Mouse (Mus musculus) hindbrain, embryonic 16.5 days (tissue): ENCODE results near the gene Pld6. TPM values are rescaled to one million over a fixed set of nuclear protein-coding genes. Genes with fewer than 3 reads are reported as not detected.

Experiments used
- ATAC-seq: fragments of 200-750 bp; cut with Nextera tagmentation; 2 replicates; pipeline ENCODE4 v1.8.0; 2017; ENCODE audit warnings: moderate TSS enrichment, moderate library complexity
- H3K27ac ChIP-seq: fragments of 300-500 bp; sonication (generic); 2 replicates; pipeline ENCODE4 v1.5.1; 2014; ENCODE audit warnings: low read depth, mild to moderate bottlenecking, control low read depth, low read length, moderate library complexity
- H3K27me3 ChIP-seq: fragments of 300-500 bp; sonication (generic); replicated peaks from 2 replicates; pipeline ENCODE4 v1.6.1; 2014; ENCODE audit warnings: low read length; ENCODE audit not compliant: control insufficient read depth, insufficient read depth
- H3K36me3 ChIP-seq: fragments of 300-500 bp; sonication (generic); 2 replicates; pipeline ENCODE4 v1.6.1; 2014; ENCODE audit warnings: mild to moderate bottlenecking, low read length, moderate library complexity, mixed read lengths; ENCODE audit not compliant: control insufficient read depth, insufficient read depth
- H3K4me1 ChIP-seq: fragments of 300-500 bp; sonication (generic); 2 replicates; pipeline ENCODE4 v1.6.1; 2014; ENCODE audit warnings: low read depth, low read length; ENCODE audit not compliant: control insufficient read depth, insufficient read depth
- H3K4me2 ChIP-seq: fragments of 300-500 bp; sonication (generic); 2 replicates; pipeline ENCODE4 v1.6.1; 2014; ENCODE audit warnings: mild to moderate bottlenecking, low read length, control low read depth, moderate library complexity
- H3K4me3 ChIP-seq: fragments of 300-500 bp; sonication (generic); 2 replicates; pipeline ENCODE4 v1.5.1; 2014; ENCODE audit warnings: mild to moderate bottlenecking, low read length, control low read depth, moderate library complexity
- H3K9ac ChIP-seq: fragments of 300-500 bp; sonication (generic); 2 replicates; pipeline ENCODE4 v1.6.1; 2014; ENCODE audit warnings: low read depth, mild to moderate bottlenecking, control low read depth, low read length, moderate library complexity
- H3K9me3 ChIP-seq: fragments of 300-500 bp; sonication (generic); 2 replicates; pipeline ENCODE4 v1.6.1; 2014; ENCODE audit warnings: mild to moderate bottlenecking, low read length, moderate library complexity; ENCODE audit not compliant: control insufficient read depth
- WGBS: fragments of 180-500 bp; shearing (Covaris S2); extraction: QIAGEN DNeasy Blood & Tissue Kit; methylation state at CpG from one replicate; pipeline ENCODE4 v1.1.7; 2014; 5-methylcytosine and 5-hydroxymethylcytosine counted together
- polyA plus RNA-seq: library from polyadenylated mRNA; unstranded; fragments of >200 nt; fragmentation: Nextera tagmentation; extraction: Ambion mirVana; gene quantifications from 2 replicates; pipeline ENCODE4 v1.2.1, GENCODE M21; 2015

Pld6 gene
- polyA plus RNA-seq, 1 experiment from 2014 or later: 25.2 TPM

DNA sequence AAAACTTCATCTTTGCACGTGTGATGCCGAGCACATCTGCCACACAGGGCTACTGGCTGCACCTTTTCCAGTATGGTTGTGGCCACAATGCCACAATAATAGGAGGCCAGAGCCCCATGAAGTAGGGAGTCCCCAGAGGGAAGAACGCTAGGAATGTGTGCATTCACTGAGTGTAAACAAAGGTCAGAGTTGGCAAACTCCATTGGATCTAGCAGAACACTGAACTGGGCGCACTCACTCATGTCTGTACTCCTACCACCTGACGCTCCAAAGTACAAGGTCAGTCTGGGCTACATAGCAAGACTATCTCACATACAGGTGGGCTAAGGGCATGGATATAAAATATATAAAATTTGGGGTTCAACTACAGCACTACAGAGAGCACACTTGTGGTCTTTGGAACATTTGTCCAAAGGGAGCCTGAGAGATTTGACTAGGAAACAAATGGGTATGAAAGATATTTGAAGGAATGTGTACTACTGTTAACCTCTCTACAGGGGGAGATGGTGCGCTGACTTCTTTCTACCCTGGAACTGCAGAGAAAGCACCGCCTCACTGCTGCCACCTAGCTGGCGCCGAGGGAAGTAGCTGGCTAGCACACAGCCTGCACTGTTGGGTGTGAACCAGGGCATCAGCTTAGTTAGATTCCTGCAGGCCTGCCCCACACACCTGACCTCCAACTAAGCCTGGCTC lies 9.1 kb downstream of the Pld6 start:
- Histone ChIP-seq H3K27me3 (no peaks in the 10 kb centered on the region), H3K27ac (no peak overlapping the region), H3K4me2 (no peak overlapping the region), H3K4me3 (no peak overlapping the region), H3K36me3 (peaks cover 29% of the 10 kb centered on the region), H3K9ac (no peak overlapping the region), H3K9me3 (no peaks in the 10 kb centered on the region), H3K4me1 (no peaks in the 10 kb centered on the region)
- peak; percentile 58 for ATAC-seq
- WGBS: 59% methylated on average over 9 of the region's 9 CpGs

DNA sequence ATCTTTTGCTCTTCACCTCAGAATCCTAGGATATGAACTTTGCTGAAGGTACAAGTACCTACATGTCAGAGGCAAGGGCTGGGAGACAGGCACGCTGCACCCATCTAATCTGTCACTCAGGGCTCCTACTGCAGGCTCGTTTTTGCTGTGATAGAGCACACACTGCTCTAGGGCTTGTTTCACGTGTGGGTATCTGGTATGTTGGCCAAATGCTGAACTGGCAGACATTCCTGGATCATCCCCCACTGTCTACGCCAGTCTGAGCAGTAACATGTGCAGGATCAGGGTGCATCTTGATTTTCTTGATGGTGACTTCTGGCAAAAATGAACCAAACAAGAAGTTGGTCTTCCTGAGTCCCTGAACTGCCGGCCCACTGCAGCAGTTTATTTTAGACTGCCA lies 10.2 kb downstream of the Pld6 start:
- Histone ChIP-seq H3K36me3 (peaks cover 36% of the 10 kb centered on the region), H3K4me2 (no peak overlapping the region), H3K4me3 (no peak overlapping the region), H3K27me3 (no peaks in the 10 kb centered on the region), H3K27ac (no peak overlapping the region), H3K4me1 (no peaks in the 10 kb centered on the region), H3K9me3 (no peaks in the 10 kb centered on the region), H3K9ac (no peak overlapping the region)
- WGBS: 95% methylated on average over 5 of the region's 5 CpGs
- ATAC-seq: no peak

DNA sequence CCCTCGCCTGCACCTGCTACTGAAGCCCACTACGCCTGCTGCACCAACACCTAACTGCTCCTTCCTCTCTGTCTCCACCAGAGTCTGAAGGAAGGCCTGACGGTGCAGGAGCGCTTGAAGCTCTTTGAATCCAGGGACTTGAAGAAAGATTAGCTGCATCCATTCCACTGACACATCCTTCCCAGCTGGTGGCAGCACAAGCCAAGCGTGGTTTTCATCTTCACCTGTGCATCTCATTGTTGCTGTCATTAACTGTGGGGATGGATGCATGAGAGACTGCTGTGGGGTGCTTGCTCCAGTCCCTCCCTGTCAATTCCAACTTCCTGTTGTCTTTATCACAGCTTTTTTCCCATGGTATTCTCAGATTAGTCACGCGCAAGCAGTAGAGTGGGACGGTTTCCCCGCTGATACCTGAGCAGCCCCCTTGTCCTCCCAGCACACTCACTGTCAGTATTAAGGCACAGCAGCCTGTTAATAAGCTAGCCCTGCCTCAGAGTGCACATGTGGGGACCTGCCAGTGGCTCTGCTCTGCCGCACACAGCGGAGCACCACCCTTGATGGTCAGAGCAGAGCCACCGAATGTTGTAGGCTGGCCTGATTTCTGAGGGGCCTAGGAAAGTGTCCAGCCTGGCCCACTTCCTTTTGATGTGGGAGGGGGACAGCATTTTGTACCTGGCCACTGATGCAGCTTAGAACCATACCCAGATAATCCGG lies 11.9 kb downstream of the Pld6 start:
- 87% methylated on average over 13 of the region's 13 CpGs for WGBS
- Histone ChIP-seq H3K27ac (no peak overlapping the region), H3K9me3 (no peaks in the 10 kb centered on the region), H3K9ac (no peak overlapping the region), H3K4me3 (no peak overlapping the region), H3K36me3 (peaks cover 48% of the 10 kb centered on the region), H3K4me1 (no peaks in the 10 kb centered on the region), H3K27me3 (no peaks in the 10 kb centered on the region), H3K4me2 (no peak overlapping the region)
- no peak for ATAC-seq

DNA sequence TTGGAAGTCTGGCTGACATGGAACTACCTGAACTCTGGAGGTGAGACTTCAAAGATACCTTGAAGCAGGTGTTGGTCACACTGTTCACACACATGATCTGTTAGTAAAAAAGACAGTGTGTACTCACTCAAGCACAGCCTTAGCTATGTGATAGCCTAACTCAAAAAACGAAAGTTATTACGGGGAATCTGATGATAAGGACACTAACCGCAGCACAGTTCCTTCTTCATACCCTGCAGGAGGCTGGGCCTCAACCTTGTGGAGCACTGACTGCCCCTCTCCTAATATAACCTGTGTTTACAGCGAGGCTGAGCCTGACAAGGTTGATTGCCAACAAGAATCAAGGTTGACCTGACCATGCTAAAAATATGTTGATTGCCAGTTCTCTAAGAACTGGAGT lies 12.9 kb downstream of the Pld6 start:
- Histone ChIP-seq H3K27ac (no peak overlapping the region), H3K9me3 (no peaks in the 10 kb centered on the region), H3K9ac (no peak overlapping the region), H3K36me3 (peaks cover 48% of the 10 kb centered on the region), H3K4me3 (no peak overlapping the region), H3K4me2 (no peak overlapping the region), H3K27me3 (no peaks in the 10 kb centered on the region), H3K4me1 (no peaks in the 10 kb centered on the region)
- 92% methylated on average over 4 of the region's 4 CpGs for WGBS
- ATAC-seq: no peak

DNA sequence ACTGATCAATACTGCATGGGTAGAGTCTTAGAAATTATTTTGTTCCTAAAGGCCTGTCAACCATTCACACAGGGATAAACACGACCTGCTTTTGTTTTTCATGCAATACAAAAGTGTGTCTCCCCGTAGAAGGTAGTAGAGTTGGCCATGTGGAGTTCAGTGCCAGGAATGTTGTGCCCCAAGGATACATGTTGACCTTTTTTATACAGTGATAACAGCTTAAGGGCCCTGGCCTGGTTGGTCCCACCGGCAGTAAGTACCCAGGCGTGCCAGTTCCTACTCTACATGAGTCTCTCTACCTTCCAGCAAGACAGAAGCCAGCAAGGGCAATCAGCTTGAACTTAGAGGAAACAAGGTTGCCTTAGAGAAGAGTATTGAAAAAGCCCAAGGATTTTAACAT lies 14.5 kb downstream of the Pld6 start:
- no peaks in the 10 kb centered on the region for H3K27me3 ChIP-seq
- no peaks in the 10 kb centered on the region for H3K9me3 ChIP-seq
- H3K4me3 ChIP-seq: no peak overlapping the region
- 91% methylated on average over 4 of the region's 4 CpGs for WGBS
- H3K27ac ChIP-seq: no peak overlapping the region
- no peak overlapping the region for H3K9ac ChIP-seq
- no peak for ATAC-seq
- H3K4me1 ChIP-seq: no peaks in the 10 kb centered on the region
- no peak overlapping the region for H3K4me2 ChIP-seq
- H3K36me3 ChIP-seq: peaks cover 46% of the 10 kb centered on the region

DNA sequence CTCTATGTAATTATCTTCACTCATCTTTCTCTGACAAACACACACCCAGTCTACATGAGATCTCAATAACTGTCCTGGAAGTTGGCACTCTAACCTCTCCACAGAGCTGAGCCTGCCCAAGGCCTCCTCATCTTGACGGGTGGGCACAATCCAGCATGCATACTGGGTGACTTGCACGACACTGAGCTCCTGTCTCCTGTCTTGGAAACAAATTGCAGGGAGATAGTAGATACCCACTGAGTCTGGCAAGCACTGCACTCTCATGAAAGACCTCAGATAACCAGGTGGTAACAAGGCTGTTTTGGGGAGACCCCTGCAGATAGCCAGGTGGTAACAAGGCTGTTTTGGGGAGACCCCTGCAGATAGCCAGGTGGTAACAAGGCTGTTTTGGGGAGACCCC lies 15.2 kb downstream of the Pld6 start:
- Histone ChIP-seq H3K27me3 (no peaks in the 10 kb centered on the region), H3K9me3 (no peaks in the 10 kb centered on the region), H3K9ac (no peak overlapping the region), H3K4me3 (no peak overlapping the region), H3K36me3 (peaks cover 49% of the 10 kb centered on the region), H3K4me1 (no peaks in the 10 kb centered on the region), H3K4me2 (no peak overlapping the region), H3K27ac (no peak overlapping the region)
- ATAC-seq: no peak
- 72% methylated on average over 2 of the region's 2 CpGs for WGBS

DNA sequence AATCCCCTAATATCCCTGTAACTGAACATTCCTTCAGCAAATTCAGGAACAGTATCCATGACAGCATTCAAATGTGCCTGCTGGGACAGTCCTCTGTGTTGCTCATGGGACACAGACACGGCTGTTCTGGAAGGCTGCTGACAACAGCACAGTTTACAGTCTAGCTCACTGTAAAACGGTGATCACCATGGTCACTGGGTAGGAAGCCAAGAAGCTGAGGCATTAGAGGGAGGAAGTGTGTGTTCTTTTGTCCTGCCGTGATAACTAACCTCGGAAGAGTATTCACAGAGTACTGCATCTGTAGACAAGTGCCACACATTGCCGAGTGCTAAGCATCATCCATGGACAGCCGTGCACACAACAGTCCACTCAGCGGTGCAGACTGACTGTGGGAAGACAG lies 16.7 kb downstream of the Pld6 start:
- Histone ChIP-seq H3K4me2 (no peak overlapping the region), H3K9me3 (no peaks in the 10 kb centered on the region), H3K27ac (no peak overlapping the region), H3K4me1 (no peaks in the 10 kb centered on the region), H3K27me3 (no peaks in the 10 kb centered on the region), H3K9ac (no peak overlapping the region), H3K36me3 (peaks cover 51% of the 10 kb centered on the region), H3K4me3 (no peak overlapping the region)
- WGBS: 67% methylated on average over 7 of the region's 7 CpGs
- peak; percentile 64; the same call in 1 of the 2 replicates for ATAC-seq

DNA sequence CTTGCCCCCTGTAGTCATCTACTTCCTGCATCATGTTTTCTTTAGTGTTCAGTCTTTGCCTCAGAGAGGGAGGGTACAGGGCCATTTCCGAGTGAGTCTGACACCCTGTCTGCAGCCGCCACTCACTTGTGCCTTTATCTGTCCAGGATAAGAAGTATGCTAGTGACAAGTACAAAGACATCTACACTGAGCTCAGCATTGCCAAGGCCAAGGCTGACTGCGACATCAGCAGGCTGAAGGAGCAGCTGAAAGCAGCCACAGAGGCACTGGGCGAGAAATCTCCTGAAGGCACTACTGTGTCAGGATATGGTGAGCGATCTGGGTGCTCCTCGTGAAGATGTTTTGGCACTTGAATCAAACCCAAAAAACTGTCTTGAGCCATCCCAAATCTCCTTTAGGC lies 17.7 kb downstream of the Pld6 start:
- WGBS: 83% methylated on average over 6 of the region's 6 CpGs
- no peaks in the 10 kb centered on the region for H3K27me3 ChIP-seq

DNA sequence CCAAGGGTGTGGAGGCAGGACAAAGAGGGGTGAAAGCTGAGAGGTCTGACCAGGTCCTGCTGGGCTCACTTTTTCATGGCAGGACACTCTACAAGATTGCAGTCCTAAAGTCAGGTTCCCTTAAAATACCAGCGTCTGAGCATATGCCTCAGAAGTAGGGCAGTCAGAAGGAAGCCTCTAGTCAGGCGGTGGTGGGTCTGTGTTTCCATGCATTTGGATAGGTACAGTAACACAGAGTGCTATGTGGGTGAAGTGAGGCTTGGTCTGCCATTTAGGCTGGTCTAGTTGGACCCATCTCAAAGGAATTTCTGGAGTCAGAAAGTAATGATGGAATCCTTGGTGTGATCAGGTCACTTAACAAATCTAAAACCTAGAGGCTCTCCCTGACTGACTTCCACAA lies 18.1 kb downstream of the Pld6 start:
- H3K4me2 ChIP-seq: no peak overlapping the region
- H3K27ac ChIP-seq: no peak overlapping the region
- no peak for ATAC-seq
- H3K27me3 ChIP-seq: no peaks in the 10 kb centered on the region
- peaks cover 60% of the 10 kb centered on the region for H3K36me3 ChIP-seq
- no peaks in the 10 kb centered on the region for H3K9me3 ChIP-seq
- no peak overlapping the region for H3K4me3 ChIP-seq
- 97% methylated on average over 2 of the region's 2 CpGs for WGBS
- no peaks in the 10 kb centered on the region for H3K4me1 ChIP-seq
- H3K9ac ChIP-seq: no peak overlapping the region

More for the DNA sequence above, 17.7 kb downstream of the Pld6 start:
- no peak overlapping the region for H3K27ac ChIP-seq
- H3K9me3 ChIP-seq: no peaks in the 10 kb centered on the region
- H3K9ac ChIP-seq: no peak overlapping the region
- no peaks in the 10 kb centered on the region for H3K4me1 ChIP-seq
- no peak overlapping the region for H3K4me2 ChIP-seq
- peaks cover 56% of the 10 kb centered on the region for H3K36me3 ChIP-seq
- H3K4me3 ChIP-seq: no peak overlapping the region
- no peak for ATAC-seq
